Mouse (Mus musculus) midbrain, embryonic 16.5 days (tissue): Measurements from ENCODE around the gene Macrod1. TPM values are rescaled to one million over a fixed set of nuclear protein-coding genes. Genes with fewer than 3 reads are reported as not detected.
"Not testable (repeated sequence)": the region's sequence is repeated elsewhere in the genome, so short reads cannot be mapped to it uniquely, and the experiment has no call there.

Experiments
- ATAC-seq: fragments of 200-750 bp; cut with Nextera tagmentation; 2 replicates; pipeline ENCODE4 v1.8.0; 2017; ENCODE audit warnings: moderate TSS enrichment
- H3K27ac ChIP-seq: fragments of 300-500 bp; sonication (generic); 2 replicates; pipeline ENCODE4 v1.5.1; 2014; ENCODE audit warnings: mild to moderate bottlenecking, low read length, mixed read lengths
- H3K27me3 ChIP-seq: fragments of 300-500 bp; sonication (generic); 2 replicates; pipeline ENCODE4 v1.6.1; 2014; ENCODE audit warnings: low read depth, low read length, mixed read lengths; ENCODE audit not compliant: control insufficient read depth, insufficient read depth
- H3K36me3 ChIP-seq: fragments of 300-500 bp; sonication (generic); 2 replicates; pipeline ENCODE4 v1.6.1; 2014; ENCODE audit warnings: mild to moderate bottlenecking, low read length, moderate library complexity, mixed read lengths; ENCODE audit not compliant: control insufficient read depth, insufficient read depth
- H3K4me1 ChIP-seq: fragments of 300-500 bp; sonication (generic); 2 replicates; pipeline ENCODE4 v1.6.1; 2014; ENCODE audit warnings: mild to moderate bottlenecking, low read length, mixed read lengths; ENCODE audit not compliant: control insufficient read depth, insufficient read depth
- H3K4me2 ChIP-seq: fragments of 300-500 bp; sonication (generic); 2 replicates; pipeline ENCODE4 v1.6.1; 2014; ENCODE audit warnings: mild to moderate bottlenecking, low read length, mixed read lengths
- H3K4me3 ChIP-seq: fragments of 300-500 bp; sonication (generic); 2 replicates; pipeline ENCODE4 v1.5.1; 2014; ENCODE audit warnings: low read depth, mild to moderate bottlenecking, low read length, moderate library complexity, mixed read lengths
- H3K9ac ChIP-seq: fragments of 300-500 bp; sonication (generic); 2 replicates; pipeline ENCODE4 v1.6.1; 2014; ENCODE audit warnings: low read depth, low read length, mixed read lengths
- H3K9me3 ChIP-seq: fragments of 300-500 bp; sonication (generic); replicated peaks from 2 replicates; pipeline ENCODE4 v1.6.1; 2014; ENCODE audit warnings: mild to moderate bottlenecking, low read length, mixed read lengths; ENCODE audit not compliant: control insufficient read depth, poor library complexity, severe bottlenecking
- WGBS: fragments of 180-500 bp; shearing (Covaris S2); extraction: QIAGEN DNeasy Blood & Tissue Kit; methylation state at CpG from one replicate; pipeline ENCODE4 v1.1.7; 2014; 5-methylcytosine and 5-hydroxymethylcytosine counted together
- polyA plus RNA-seq: library from polyadenylated mRNA; unstranded; fragments of >200 nt; fragmentation: Nextera tagmentation; extraction: Ambion mirVana; gene quantifications from 2 replicates; pipeline ENCODE4 v1.2.1, GENCODE M21; 2015

Macrod1 gene
- polyA plus RNA-seq, 1 experiment from 2014 or later = 5.9 TPM

DNA sequence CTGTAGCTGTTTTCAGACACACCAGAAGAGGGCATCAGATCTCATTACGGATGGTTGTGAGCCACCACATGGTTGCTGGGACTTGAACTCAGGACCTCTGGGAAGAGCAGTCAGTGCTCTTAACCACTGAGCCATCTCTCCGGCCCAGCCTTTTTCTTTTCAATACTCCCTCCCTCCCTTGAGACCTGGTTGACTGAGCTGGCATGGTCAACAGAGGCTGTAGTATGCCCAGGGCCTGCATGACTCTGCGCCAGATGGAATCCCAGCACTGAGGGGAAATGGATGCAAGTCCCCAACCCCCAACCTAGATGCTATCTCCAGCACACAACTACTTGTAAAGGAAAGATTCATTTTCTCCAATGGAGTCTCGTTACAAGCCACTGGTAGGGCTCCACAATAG is 3.2 kb upstream of the Macrod1 start:
- not testable (repeated sequence) for ATAC-seq, H3K4me3 ChIP-seq, H3K9ac ChIP-seq, H3K36me3 ChIP-seq, H3K27ac ChIP-seq, H3K4me2 ChIP-seq, H3K9me3 ChIP-seq, H3K27me3 ChIP-seq
- peaks cover 15% of the 10 kb centered on the region for H3K4me1 ChIP-seq
- WGBS = 82% methylated on average over 4 of the region's 4 CpGs

GRCm38 (mm10) chr19:7054772-7055171 is 1.8 kb upstream of the Macrod1 start:
- peaks cover 15% of the 10 kb centered on the region for H3K4me1 ChIP-seq
- 68% methylated on average over 10 of the region's 10 CpGs for WGBS
- no peak for ATAC-seq
- no peak overlapping the region for H3K4me3 ChIP-seq
- H3K27me3 ChIP-seq = peaks cover 4% of the 10 kb centered on the region
- H3K9ac ChIP-seq = no peak overlapping the region
- no peaks in the 10 kb centered on the region for H3K9me3 ChIP-seq
- no peak overlapping the region for H3K4me2 ChIP-seq
- H3K27ac ChIP-seq = no peak overlapping the region
- H3K36me3 ChIP-seq = no peaks in the 10 kb centered on the region

- H3K27ac ChIP-seq = no peak overlapping the region
- H3K9ac ChIP-seq = no peak overlapping the region
- no peaks in the 10 kb centered on the region for H3K9me3 ChIP-seq
- no peak overlapping the region for H3K4me2 ChIP-seq
- WGBS = 46% methylated on average over 3 of the region's 3 CpGs
- no peak for ATAC-seq
- peaks cover 15% of the 10 kb centered on the region for H3K4me1 ChIP-seq
- peaks cover 4% of the 10 kb centered on the region for H3K27me3 ChIP-seq
- no peak overlapping the region for H3K4me3 ChIP-seq
- no peaks in the 10 kb centered on the region for H3K36me3 ChIP-seq
These were observed 1.4 kb upstream of the Macrod1 start for GRCm38 (mm10) chr19:7055173-7055572.

GRCm38 (mm10) chr19:7057126-7057721 is 614 bp downstream of the Macrod1 start:
- Histone ChIP-seq H3K4me1 (peaks cover 15% of the 10 kb centered on the region), H3K27me3 (peaks cover 4% of the 10 kb centered on the region), H3K9me3 (no peaks in the 10 kb centered on the region), H3K9ac (peak overlapping the region; percentile 66), H3K4me3 (peak overlapping the region; percentile 54), H3K36me3 (no peaks in the 10 kb centered on the region), H3K4me2 (peak overlapping the region; percentile 100), H3K27ac (no peak overlapping the region)
- 2% methylated on average over 15 of the region's 16 CpGs for WGBS
- peak; percentile 48 for ATAC-seq

- peaks cover 4% of the 10 kb centered on the region for H3K27me3 ChIP-seq
- H3K27ac ChIP-seq = no peak overlapping the region
- peak overlapping the region; percentile 100 for H3K4me2 ChIP-seq
- H3K9me3 ChIP-seq = no peaks in the 10 kb centered on the region
- peak; percentile 41; the same call in 1 of the 2 replicates for ATAC-seq
- H3K4me3 ChIP-seq = peak overlapping the region; percentile 54
- peak overlapping the region; percentile 66; the same call in 1 of the 2 replicates for H3K9ac ChIP-seq
- peaks cover 15% of the 10 kb centered on the region for H3K4me1 ChIP-seq
- H3K36me3 ChIP-seq = no peaks in the 10 kb centered on the region
- under 1% methylated on average over 15 of the region's 15 CpGs for WGBS
These were observed 1.2 kb downstream of the Macrod1 start for GRCm38 (mm10) chr19:7057722-7058207.

GRCm38 (mm10) chr19:7058541-7058940 is 1.9 kb downstream of the Macrod1 start:
- Histone ChIP-seq H3K9me3 (no peaks in the 10 kb centered on the region), H3K36me3 (no peaks in the 10 kb centered on the region), H3K4me1 (peaks cover 15% of the 10 kb centered on the region), H3K27me3 (peaks cover 4% of the 10 kb centered on the region), H3K4me3 (no peak overlapping the region), H3K9ac (no peak overlapping the region), H3K4me2 (peak overlapping the region; percentile 100; the same call in 1 of the 2 replicates), H3K27ac (no peak overlapping the region)
- ATAC-seq = no peak
- WGBS = 54% methylated on average over 6 of the region's 6 CpGs

DNA sequence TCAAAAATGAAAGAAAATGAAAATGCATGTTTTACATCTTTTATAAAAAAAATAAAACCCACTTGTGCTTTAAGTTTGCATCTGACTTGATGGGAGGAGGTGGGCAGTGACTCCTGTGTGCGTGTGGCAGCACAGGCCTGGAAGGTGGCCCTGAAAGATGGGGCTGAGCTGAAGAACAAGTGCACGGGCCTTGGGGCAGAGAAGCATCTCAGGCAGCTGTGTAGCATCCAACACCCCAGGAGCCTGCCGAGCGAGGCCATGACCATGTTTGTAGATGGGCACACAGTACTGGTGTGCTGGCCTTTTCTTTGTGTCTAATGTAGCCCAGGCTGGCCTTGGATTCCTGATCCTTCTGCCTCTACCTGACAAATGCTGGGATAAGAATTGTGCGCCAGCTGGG is 5.5 kb downstream of the Macrod1 start:
- no peak overlapping the region for H3K4me3 ChIP-seq
- ATAC-seq = no peak
- H3K4me2 ChIP-seq = no peak overlapping the region
- H3K27me3 ChIP-seq = peaks cover 4% of the 10 kb centered on the region
- 94% methylated on average over 5 of the region's 5 CpGs for WGBS
- H3K4me1 ChIP-seq = peaks cover 18% of the 10 kb centered on the region
- H3K27ac ChIP-seq = no peak overlapping the region
- no peaks in the 10 kb centered on the region for H3K9me3 ChIP-seq
- no peaks in the 10 kb centered on the region for H3K36me3 ChIP-seq
- no peak overlapping the region for H3K9ac ChIP-seq

- Histone ChIP-seq H3K27me3 (peaks cover 4% of the 10 kb centered on the region), H3K4me3 (no peak overlapping the region), H3K9ac (no peak overlapping the region), H3K4me2 (no peak overlapping the region), H3K4me1 (peaks cover 14% of the 10 kb centered on the region), H3K27ac (no peak overlapping the region), H3K9me3 (no peaks in the 10 kb centered on the region), H3K36me3 (no peaks in the 10 kb centered on the region)
- no peak for ATAC-seq
- WGBS = 93% methylated on average over 8 of the region's 8 CpGs
These were observed 6.3 kb downstream of the Macrod1 start for GRCm38 (mm10) chr19:7062916-7063315.

GRCm38 (mm10) chr19:7064571-7064970 is 8.0 kb downstream of the Macrod1 start:
- H3K4me2 ChIP-seq = no peak overlapping the region
- no peak overlapping the region for H3K4me3 ChIP-seq
- H3K9me3 ChIP-seq = no peaks in the 10 kb centered on the region
- WGBS = 0% methylated on average over 3 of the region's 3 CpGs
- no peak overlapping the region for H3K27ac ChIP-seq
- peaks cover 30% of the 10 kb centered on the region for H3K4me1 ChIP-seq
- no peaks in the 10 kb centered on the region for H3K27me3 ChIP-seq
- H3K9ac ChIP-seq = no peak overlapping the region
- peak; percentile 57; the same call in 1 of the 2 replicates for ATAC-seq
- H3K36me3 ChIP-seq = no peaks in the 10 kb centered on the region
